Mouse (Mus musculus) thymus, adult 2 months (tissue): ENCODE measurements around the gene Ctrl.

ENCODE experiments used
- CTCF ChIP-seq: fragments of 200-500 bp; IDR thresholded peaks from 2 replicates; pipeline ENCODE4 v1.5.1; 2012; ENCODE audit warnings: mild to moderate bottlenecking, control low read depth, low read length, moderate library complexity, borderline replicate concordance; ENCODE audit not compliant: control insufficient read depth, poor library complexity, insufficient read depth; ENCODE audit errors: extremely low read depth
- POLR2A ChIP-seq: fragments of 200-500 bp; IDR thresholded peaks from 2 replicates; pipeline ENCODE4 v1.6.1; 2012; ENCODE audit warnings: mild to moderate bottlenecking, low read length, control low read depth, moderate library complexity; ENCODE audit not compliant: control insufficient read depth, poor library complexity, insufficient read depth; ENCODE audit errors: extremely low read depth

DNA sequence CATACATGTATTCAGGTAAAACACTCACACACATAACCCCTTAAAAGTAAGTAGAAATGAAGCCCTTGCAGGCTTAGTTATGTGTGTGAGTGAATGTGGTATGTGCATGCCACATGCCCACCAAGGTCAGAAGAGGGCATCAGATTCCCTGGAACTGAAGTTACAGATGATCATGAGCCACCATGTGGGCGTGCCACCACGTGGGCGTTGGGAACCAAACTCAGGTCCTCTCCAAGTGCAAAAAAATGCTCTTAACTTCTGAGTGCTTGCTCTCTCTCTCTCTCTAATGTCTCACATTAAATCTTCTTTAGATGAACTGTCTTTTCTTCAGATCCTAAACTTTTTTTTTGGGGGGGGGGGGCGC lies 4.6 kb upstream of the Ctrl start, which contains the start of gene Psmb10:
- TF ChIP-seq CTCF (no peak), POLR2A (no peak)
